Mouse (Mus musculus) gastrocnemius, postnatal 10 days (tissue): ENCODE measurements around the gene Rnase1. TPM values are rescaled to one million over a fixed set of nuclear protein-coding genes. Genes with fewer than 3 reads are reported as not detected.

ENCODE experiments used
- total RNA-seq, 2 experiments: library from RNA; stranded (reverse); gene quantifications; 2 replicates each; pipeline ENCODE4 v1.2.3; 2021

Rnase1 gene
- total RNA-seq, 2 experiments from 2014 or later: not detected

Other genes starting within 250 kb of the Rnase1 start
- gene Klhl33, start 249.3 kb downstream of the Rnase1 start, total RNA-seq: 100 to 1,000 TPM in 1 of 2 experiments, 10 to 100 TPM in 1; 50.4 to 106 TPM
- 10 to 100 TPM; 45.2 to 48.4 TPM for gene Osgep, start 221.9 kb downstream of the Rnase1 start, total RNA-seq
- 10 to 100 TPM; 42.7 to 46.1 TPM for gene Apex1, start 221.8 kb downstream of the Rnase1 start, total RNA-seq
- gene Pip4p1, start 215.9 kb downstream of the Rnase1 start, total RNA-seq: 10 to 100 TPM; 16.4 to 20.3 TPM
- gene Pnp, start 215.7 kb downstream of the Rnase1 start, total RNA-seq: 1 to 10 TPM; 6.1 to 7.8 TPM
- 1 to 10 TPM; 5.8 to 6.7 TPM for gene Gm49342, start 202.3 kb downstream of the Rnase1 start, total RNA-seq
- gene Pnp2, start 190.8 kb downstream of the Rnase1 start, total RNA-seq: under 1 TPM; 0.52 to 0.56 TPM
- under 1 TPM in 1 of 2 experiments, not detected in 1; 0.23 TPM for gene Rnase10, start 139.0 kb downstream of the Rnase1 start, total RNA-seq
- not detected for gene Rnase9, start 104.9 kb downstream of the Rnase1 start, total RNA-seq
- gene Rnase11, start 96.6 kb downstream of the Rnase1 start, total RNA-seq: not detected
- not detected for gene Rnase12, start 89.1 kb downstream of the Rnase1 start, total RNA-seq
- not detected for gene Olfr750, start 72.3 kb downstream of the Rnase1 start, total RNA-seq
- gene Rnase4, start 55.7 kb downstream of the Rnase1 start, total RNA-seq: 10 to 100 TPM; 46.6 to 51.4 TPM
- 1 to 10 TPM; 3.3 to 4.6 TPM for gene Ang, start 55.6 kb downstream of the Rnase1 start, total RNA-seq
- gene Eddm3b, start 32.4 kb downstream of the Rnase1 start, total RNA-seq: not detected
- 1 to 10 TPM in 1 of 2 experiments, under 1 TPM in 1; 0.61 to 1.0 TPM for gene Rnase6, start 22.9 kb downstream of the Rnase1 start, total RNA-seq
- gene Rnase2b, start 15.5 kb upstream of the Rnase1 start, total RNA-seq: not detected
- gene Ang2, start 52.4 kb upstream of the Rnase1 start, total RNA-seq: under 1 TPM in 1 of 2 experiments, not detected in 1; 0.63 TPM
- gene Ear14, start 56.6 kb upstream of the Rnase1 start, total RNA-seq: not detected
- not detected for gene Rnase2a, start 109.3 kb upstream of the Rnase1 start, total RNA-seq
- gene Gm7247, start 215.0 kb upstream of the Rnase1 start, total RNA-seq: not detected